Mouse (Mus musculus) CH12.LX (cell line): Measurements from ENCODE around the gene Sema5b. TPM values are rescaled to one million over a fixed set of nuclear protein-coding genes. Genes with fewer than 3 reads are reported as not detected.

Experiments used
- DNase-seq: peaks from one replicate; pipeline ENCODE4 v3.0.0-alpha.2; 2013; ENCODE audit errors: extremely low read depth
- H3K27ac ChIP-seq: 2 replicates; pipeline ENCODE4 v1.5.1; 2012; ENCODE audit warnings: low read depth, mild to moderate bottlenecking, control low read depth, moderate library complexity; ENCODE audit not compliant: insufficient read depth
- H3K27me3 ChIP-seq: replicated peaks from 2 replicates; pipeline ENCODE3; 2012; ENCODE audit warnings: inconsistent platforms
- H3K36me3 ChIP-seq, 2 experiments: replicated peaks in 1 of 2; 2 replicates each; pipeline versions ENCODE3 to v1.6.1; 2012; ENCODE audit warnings: inconsistent platforms in 1 of 2, low read length in 1 of 2, mild to moderate bottlenecking in 1 of 2, mixed read lengths in 1 of 2, moderate library complexity in 1 of 2; ENCODE audit not compliant: control insufficient read depth in 1 of 2, insufficient read depth in 1 of 2
- H3K4me1 ChIP-seq, 2 experiments: 2 replicates each; pipeline ENCODE4 v1.6.1; 2012; ENCODE audit warnings: inconsistent platforms in 1 of 2, moderate library complexity in 1 of 2; ENCODE audit not compliant: insufficient read depth in 2 of 2, control insufficient read depth in 1 of 2
- H3K4me2 ChIP-seq: 2 replicates; pipeline ENCODE4 v1.6.1; 2012; ENCODE audit warnings: low read depth, mild to moderate bottlenecking, control low read depth; ENCODE audit not compliant: poor library complexity, insufficient read depth, severe bottlenecking
- H3K4me3 ChIP-seq, 3 experiments: fragments of 150-350 bp in 1 of 3; sonication (generic) in 1 of 3; replicated peaks in 1 of 3; 2 replicates each; pipeline versions ENCODE3 to v1.5.1; 2011 to 2012; ENCODE audit warnings: low read depth in 2 of 3, low read length in 2 of 3, mild to moderate bottlenecking in 2 of 3, moderate library complexity in 2 of 3, control low read depth in 1 of 3, improper control_type of control experiment in 1 of 3, inconsistent platforms in 1 of 3, mixed read lengths in 1 of 3; ENCODE audit not compliant: poor library complexity in 1 of 3
- H3K79me2 ChIP-seq: replicated peaks from 2 replicates; pipeline ENCODE4 v1.6.1; 2012; ENCODE audit warnings: mild to moderate bottlenecking, moderate library complexity; ENCODE audit not compliant: control insufficient read depth, poor library complexity, insufficient read depth, severe bottlenecking; ENCODE audit errors: extremely low read depth
- H3K9ac ChIP-seq: 2 replicates; pipeline ENCODE4 v1.6.1; 2012; ENCODE audit warnings: low read depth, mild to moderate bottlenecking, control low read depth, moderate library complexity; ENCODE audit not compliant: insufficient read depth
- H3K9me3 ChIP-seq: replicated peaks from 2 replicates; pipeline ENCODE3; 2012; ENCODE audit warnings: low read length, inconsistent platforms, mixed read lengths
- BHLHE40 ChIP-seq: IDR thresholded peaks from 2 replicates; pipeline ENCODE4 v1.6.1; 2011; ENCODE audit warnings: mild to moderate bottlenecking, low read depth, low read length, improper control_type of control experiment
- CHD1 ChIP-seq: IDR thresholded peaks from 2 replicates; pipeline ENCODE4 v1.6.1; 2012; ENCODE audit warnings: low read depth, low read length, improper control_type of control experiment, inconsistent platforms
- CHD2 ChIP-seq: IDR thresholded peaks from 2 replicates; pipeline ENCODE4 v1.6.1; 2011; ENCODE audit warnings: low read length, improper control_type of control experiment
- ELF1 ChIP-seq: IDR thresholded peaks from 2 replicates; pipeline ENCODE4 v1.6.1; 2014; ENCODE audit warnings: low read depth, mild to moderate bottlenecking, inconsistent platforms, low read length, improper control_type of control experiment
- GABPA ChIP-seq: IDR thresholded peaks from 2 replicates; pipeline ENCODE4 v1.6.1; 2012; ENCODE audit warnings: low read depth, low read length, improper control_type of control experiment, inconsistent platforms; ENCODE audit not compliant: insufficient replicate concordance
- IRF4 ChIP-seq: IDR thresholded peaks from 2 replicates; pipeline ENCODE4 v1.6.1; 2014; ENCODE audit warnings: low read depth, mild to moderate bottlenecking, inconsistent platforms, low read length, improper control_type of control experiment
- JUND ChIP-seq: conservative IDR thresholded peaks from 2 replicates; pipeline ENCODE4 v1.6.1; 2011; ENCODE audit warnings: low read depth, low read length, improper control_type of control experiment
- MAFK ChIP-seq: IDR thresholded peaks from 2 replicates; pipeline ENCODE4 v1.6.1; 2011; ENCODE audit warnings: low read length, improper control_type of control experiment; ENCODE audit not compliant: insufficient replicate concordance
- MEF2A ChIP-seq: IDR thresholded peaks from 2 replicates; pipeline ENCODE4 v1.6.1; 2014; ENCODE audit warnings: low read depth, mild to moderate bottlenecking, inconsistent platforms, low read length, improper control_type of control experiment, borderline replicate concordance
- NRF1 ChIP-seq: IDR thresholded peaks from 2 replicates; pipeline ENCODE4 v1.6.1; 2014; ENCODE audit warnings: low read depth, mild to moderate bottlenecking, inconsistent platforms, low read length, improper control_type of control experiment, moderate library complexity
- RCOR1 ChIP-seq: conservative IDR thresholded peaks from 2 replicates; pipeline ENCODE4 v1.6.1; 2012; ENCODE audit warnings: low read depth, mild to moderate bottlenecking, inconsistent platforms, low read length, improper control_type of control experiment
- SMC3 ChIP-seq: IDR thresholded peaks from 2 replicates; pipeline ENCODE4 v1.6.1; 2011; ENCODE audit warnings: low read depth, low read length, improper control_type of control experiment
- TBP ChIP-seq: conservative IDR thresholded peaks from 2 replicates; pipeline ENCODE4 v1.6.1; 2011; ENCODE audit warnings: low read depth, low read length, improper control_type of control experiment
- TCF12 ChIP-seq: IDR thresholded peaks from 2 replicates; pipeline ENCODE4 v1.6.1; 2014; ENCODE audit warnings: low read depth, mild to moderate bottlenecking, inconsistent platforms, low read length, improper control_type of control experiment
- UBTF ChIP-seq: IDR thresholded peaks from 2 replicates; pipeline ENCODE4 v1.6.1; 2012; ENCODE audit warnings: low read depth, mild to moderate bottlenecking, inconsistent platforms, low read length, improper control_type of control experiment, moderate library complexity
- USF1 ChIP-seq: IDR thresholded peaks from 2 replicates; pipeline ENCODE4 v1.6.1; 2014; ENCODE audit warnings: low read depth, mild to moderate bottlenecking, inconsistent platforms, low read length, improper control_type of control experiment
- ZKSCAN1 ChIP-seq: IDR thresholded peaks from 2 replicates; pipeline ENCODE4 v1.6.1; 2012; ENCODE audit warnings: low read depth, inconsistent platforms, low read length, improper control_type of control experiment, borderline replicate concordance
- ZMIZ1 ChIP-seq: IDR thresholded peaks from 2 replicates; pipeline ENCODE4 v1.6.1; 2012; ENCODE audit warnings: low read depth, mild to moderate bottlenecking, inconsistent platforms, low read length, improper control_type of control experiment
- dilution Hi-C: fragments of 300-500 bp; cut with MboI; formaldehyde crosslinking; loops from 2 replicates; pipeline ENCODE4 v1.14.3; 2020; ENCODE audit warnings: low sequenced_read_pairs; ENCODE audit not compliant: extremely low pct_unique_long_range_greater_than_20kb, extremely low pct_ligation_motif_present
- in situ Hi-C: fragments of 300-500 bp; cut with MboI; formaldehyde crosslinking; loops from 3 replicates; pipeline ENCODE4 v1.14.3; 2019; ENCODE audit warnings: low sequenced_read_pairs, low pct_ligation_motif_present, low pct_unique_long_range_greater_than_20kb, mixed read lengths
- polyA plus RNA-seq: library from polyadenylated mRNA; unstranded; fragments of >175 nt; gene quantifications from 2 replicates; pipeline ENCODE4 v1.2.1, GENCODE M21; 2012; ENCODE audit warnings: low read depth; ENCODE audit not compliant: insufficient read length
- total RNA-seq, 2 experiments: library from RNA; depleted of rRNA; stranded (reverse); fragments of 300-350 nt in 1 of 2; fragments of >200 nt in 1 of 2; gene quantifications; 2 replicates each; pipeline ENCODE4 v1.2.3; 2012 to 2014

The Sema5b gene
- total and polyA plus RNA-seq, 3 experiments = 0.04 TPM; not detected in 2

GRCm38 (mm10) chr16:35601426-35601825 is 60.5 kb downstream of the Sema5b start:
- Histone ChIP-seq H3K79me2 (no peaks in the 10 kb centered on the region), H3K9ac (no peak overlapping the region), H3K27ac (no peak overlapping the region)
- no peak for TF ChIP-seq GABPA
- TF ChIP-seq JUND = no peak
- TF ChIP-seq ZKSCAN1 = no peak
- TF ChIP-seq IRF4 = no peak
- no peak for TF ChIP-seq MEF2A
- TF ChIP-seq RCOR1 = no peak
- no peak for TF ChIP-seq MAFK
- TF ChIP-seq TBP = no peak
- no peak for TF ChIP-seq ELF1
- TF ChIP-seq CHD1 = no peak
- TF ChIP-seq ZMIZ1 = no peak
- TF ChIP-seq TCF12 = no peak
- TF ChIP-seq SMC3 = no peak
- TF ChIP-seq, all 38 proteins: peak for 0
- dilution Hi-C loops = no loop called here
- Histone ChIP-seq H3K27me3 (peaks cover 90% of the 10 kb centered on the region), H3K4me1 (peaks cover 3 to 10% of the 10 kb centered on the region in 2 experiments; a peak in 3 of 4 replicates), H3K4me3 (no peak overlapping the region), H3K4me2 (no peak overlapping the region), H3K9me3 (no peaks in the 10 kb centered on the region), H3K36me3 (no peaks in the 10 kb centered on the region)
- no peak for DNase-seq
- in situ Hi-C loops = no loop called here

- no peaks in the 10 kb centered on the region for H3K79me2 ChIP-seq
- TF ChIP-seq UBTF (no peak), USF1 (peak; percentile 10; the same call in 1 of the 2 replicates), NRF1 (no peak), CHD2 (no peak), BHLHE40 (0 out of 2 replicates have a peak, but pooled peaks have one; percentile 21)
- no peaks in the 10 kb centered on the region for H3K36me3 ChIP-seq
- H3K27ac ChIP-seq = no peak overlapping the region
- in situ Hi-C loops = no loop called here
- dilution Hi-C loops = no loop called here
- no peak overlapping the region for H3K4me3 ChIP-seq
- no peak for DNase-seq
- peaks cover 3 to 10% of the 10 kb centered on the region in 2 experiments; a peak in 3 of 4 replicates for H3K4me1 ChIP-seq
- H3K9me3 ChIP-seq = no peaks in the 10 kb centered on the region
- H3K9ac ChIP-seq = no peak overlapping the region
- no peak overlapping the region for H3K4me2 ChIP-seq
- H3K27me3 ChIP-seq = peaks cover 93% of the 10 kb centered on the region
Measured at GRCm38 (mm10) chr16:35602529-35602928, 61.6 kb downstream of the Sema5b start.
